Mouse (Mus musculus) liver, embryonic 16.5 days (tissue): Measurements from ENCODE around the gene Wnt2. TPM values are rescaled to one million over a fixed set of nuclear protein-coding genes. Genes with fewer than 3 reads are reported as not detected.
A peak's percentile ranks its signal among the peaks of the same experiment; 100 is the strongest.

Source experiments
- ATAC-seq: fragments of 200-750 bp; cut with Nextera tagmentation; 2 replicates; pipeline ENCODE4 v1.8.0; 2017; ENCODE audit warnings: low read depth, mild to moderate bottlenecking, moderate number of reproducible peaks, moderate library complexity
- H3K27ac ChIP-seq: fragments of 300-500 bp; sonication (generic); 2 replicates; pipeline ENCODE4 v1.5.1; 2014; ENCODE audit warnings: mild to moderate bottlenecking, low read length
- H3K27me3 ChIP-seq: fragments of 300-500 bp; sonication (generic); 2 replicates; pipeline ENCODE4 v1.6.1; 2014; ENCODE audit warnings: low read depth, low read length, mixed read lengths; ENCODE audit not compliant: control insufficient read depth, insufficient read depth
- H3K36me3 ChIP-seq: fragments of 300-500 bp; sonication (generic); 2 replicates; pipeline ENCODE4 v1.6.1; 2014; ENCODE audit warnings: mild to moderate bottlenecking; ENCODE audit not compliant: control insufficient read depth, insufficient read depth
- H3K4me1 ChIP-seq: fragments of 300-500 bp; sonication (generic); 2 replicates; pipeline ENCODE4 v1.6.1; 2014; ENCODE audit warnings: low read depth, low read length, mixed read lengths; ENCODE audit not compliant: control insufficient read depth
- H3K4me2 ChIP-seq: fragments of 300-500 bp; sonication (generic); 2 replicates; pipeline ENCODE4 v1.6.1; 2014; ENCODE audit warnings: low read depth, low read length, mixed read lengths
- H3K4me3 ChIP-seq: fragments of 300-500 bp; sonication (generic); 2 replicates; pipeline ENCODE4 v1.5.1; 2014; ENCODE audit warnings: low read depth, mild to moderate bottlenecking, low read length
- H3K9ac ChIP-seq: fragments of 300-500 bp; sonication (generic); 2 replicates; pipeline ENCODE4 v1.6.1; 2014; ENCODE audit warnings: low read depth, low read length
- H3K9me3 ChIP-seq: fragments of 300-500 bp; sonication (generic); replicated peaks from 2 replicates; pipeline ENCODE4 v1.6.1; 2016; ENCODE audit warnings: low read length; ENCODE audit not compliant: control insufficient read depth
- WGBS: fragments of 180-500 bp; shearing (Covaris S2); extraction: QIAGEN DNeasy Blood & Tissue Kit; methylation state at CpG from one replicate; pipeline ENCODE4 v1.1.7; 2014; ENCODE audit not compliant: insufficient replicate concordance; 5-methylcytosine and 5-hydroxymethylcytosine counted together
- polyA plus RNA-seq: library from polyadenylated mRNA; unstranded; fragments of >200 nt; fragmentation: Nextera tagmentation; extraction: Ambion mirVana; gene quantifications from 2 replicates; pipeline ENCODE4 v1.2.1, GENCODE M21; 2015

The Wnt2 gene
- polyA plus RNA-seq, 1 experiment from 2014 or later: 2.1 TPM

DNA sequence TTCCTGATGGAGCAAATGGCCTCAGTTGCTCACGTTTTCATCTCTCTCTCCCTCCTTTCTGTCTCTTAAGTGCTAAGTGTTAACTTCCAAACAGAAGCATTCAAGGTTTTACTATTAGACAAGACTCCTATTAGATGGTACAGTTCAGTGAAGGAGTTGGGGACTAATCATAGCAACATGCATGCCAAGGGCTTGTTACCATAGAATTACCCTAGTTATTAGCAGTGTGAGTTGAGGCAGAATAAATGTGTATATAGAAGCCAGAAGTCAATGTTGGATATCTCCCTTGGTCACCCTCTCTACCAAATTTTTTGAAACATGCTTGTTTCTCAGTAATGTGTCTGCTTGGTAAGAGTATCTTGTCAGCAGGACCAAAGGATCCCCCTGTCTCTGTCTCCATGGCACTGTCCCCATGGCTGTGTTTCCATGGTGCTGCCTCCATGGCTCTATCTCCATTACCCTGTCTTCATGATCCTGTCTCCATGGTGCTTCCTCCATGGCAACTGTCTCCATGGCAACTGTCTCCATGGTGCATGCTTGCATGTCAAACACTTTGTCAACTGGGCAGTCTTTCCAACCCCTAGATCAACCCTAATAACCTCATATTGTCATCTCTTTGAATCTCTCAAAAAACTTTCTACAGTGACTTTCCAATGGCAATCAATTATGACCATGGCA is 61.8 kb downstream of the Wnt2 start:
- ATAC-seq: no peak
- Histone ChIP-seq H3K4me2 (no peak overlapping the region), H3K9ac (no peak overlapping the region), H3K27me3 (no peaks in the 10 kb centered on the region), H3K4me3 (no peak overlapping the region), H3K9me3 (no peaks in the 10 kb centered on the region), H3K36me3 (no peaks in the 10 kb centered on the region), H3K4me1 (no peaks in the 10 kb centered on the region), H3K27ac (no peak overlapping the region)
- WGBS: 53% methylated on average over 1 of the region's 1 CpGs

DNA sequence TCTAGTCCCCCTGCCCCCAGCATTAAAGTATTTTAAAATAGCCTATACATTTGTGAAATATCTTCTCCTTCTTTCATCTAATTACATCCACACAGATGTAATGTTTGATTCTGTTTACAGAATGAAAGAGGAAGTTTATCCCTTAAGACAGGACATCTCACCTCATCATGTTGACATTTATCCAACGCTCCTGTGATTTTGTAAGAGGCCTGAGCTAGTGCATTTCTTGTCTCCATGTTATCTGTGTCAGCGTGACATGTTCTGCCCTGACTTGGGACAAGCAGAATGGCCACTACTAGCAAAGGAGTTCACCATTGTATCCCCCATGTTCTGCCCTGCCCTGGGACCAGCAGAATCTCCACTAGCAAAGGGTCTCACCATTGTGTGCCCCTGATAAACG is 66.9 kb downstream of the Wnt2 start:
- 63% methylated on average over 3 of the region's 3 CpGs for WGBS
- Histone ChIP-seq H3K9me3 (no peaks in the 10 kb centered on the region), H3K27ac (no peak overlapping the region), H3K4me1 (no peaks in the 10 kb centered on the region), H3K27me3 (no peaks in the 10 kb centered on the region), H3K4me2 (no peak overlapping the region), H3K9ac (no peak overlapping the region), H3K4me3 (no peak overlapping the region), H3K36me3 (no peaks in the 10 kb centered on the region)
- ATAC-seq: no peak

DNA sequence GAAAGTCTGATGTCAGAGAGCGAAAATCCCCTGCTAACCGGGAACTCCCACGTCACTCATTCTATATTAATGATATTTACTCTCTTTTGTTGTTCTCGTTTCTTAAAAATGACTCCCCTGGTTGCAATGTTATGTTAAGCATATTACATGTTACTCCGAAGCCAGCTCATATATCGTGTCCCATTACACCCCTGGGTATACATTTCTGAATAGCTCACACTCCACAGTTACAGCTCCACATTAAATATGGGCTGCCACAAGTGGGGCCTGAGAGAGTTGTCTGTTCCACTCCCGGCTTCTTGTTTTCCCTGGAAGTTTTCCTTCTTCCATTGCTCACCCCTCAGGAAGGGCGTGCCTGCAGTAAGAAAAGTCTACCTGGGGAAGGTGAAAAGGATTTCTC is 78.6 kb downstream of the Wnt2 start:
- 72% methylated on average over 8 of the region's 8 CpGs for WGBS
- H3K4me3 ChIP-seq: no peak overlapping the region
- no peak for ATAC-seq

DNA sequence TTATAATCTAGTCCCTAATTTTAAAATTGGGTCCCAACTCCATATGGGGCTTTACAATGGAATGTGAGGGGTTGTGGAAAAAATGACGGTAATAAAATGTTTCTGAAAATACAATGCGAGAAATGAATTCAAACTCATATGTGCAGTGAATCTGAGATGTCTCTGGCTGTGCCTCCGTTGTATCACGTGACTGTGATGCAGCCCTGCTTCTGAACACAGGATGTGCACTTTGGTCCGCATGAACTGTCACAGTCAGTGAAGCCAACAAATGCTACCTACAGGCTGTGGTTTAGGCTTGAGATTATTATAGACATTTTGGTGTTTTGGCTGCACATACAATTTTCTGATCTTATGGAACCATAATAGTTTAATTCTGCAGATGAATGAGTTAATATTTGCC is 81.3 kb downstream of the Wnt2 start:
- H3K4me2 ChIP-seq: no peak overlapping the region
- H3K27ac ChIP-seq: no peak overlapping the region
- no peaks in the 10 kb centered on the region for H3K9me3 ChIP-seq
- H3K4me1 ChIP-seq: no peaks in the 10 kb centered on the region
- H3K9ac ChIP-seq: no peak overlapping the region
- ATAC-seq: no peak
- H3K4me3 ChIP-seq: no peak overlapping the region
- H3K27me3 ChIP-seq: no peaks in the 10 kb centered on the region
- no peaks in the 10 kb centered on the region for H3K36me3 ChIP-seq
- 62% methylated on average over 5 of the region's 5 CpGs for WGBS

More for the DNA sequence above, 78.6 kb downstream of the Wnt2 start:
- Histone ChIP-seq H3K4me2 (no peak overlapping the region), H3K27me3 (no peaks in the 10 kb centered on the region), H3K9me3 (no peaks in the 10 kb centered on the region), H3K4me1 (no peaks in the 10 kb centered on the region), H3K9ac (no peak overlapping the region), H3K36me3 (no peaks in the 10 kb centered on the region), H3K27ac (no peak overlapping the region)

DNA sequence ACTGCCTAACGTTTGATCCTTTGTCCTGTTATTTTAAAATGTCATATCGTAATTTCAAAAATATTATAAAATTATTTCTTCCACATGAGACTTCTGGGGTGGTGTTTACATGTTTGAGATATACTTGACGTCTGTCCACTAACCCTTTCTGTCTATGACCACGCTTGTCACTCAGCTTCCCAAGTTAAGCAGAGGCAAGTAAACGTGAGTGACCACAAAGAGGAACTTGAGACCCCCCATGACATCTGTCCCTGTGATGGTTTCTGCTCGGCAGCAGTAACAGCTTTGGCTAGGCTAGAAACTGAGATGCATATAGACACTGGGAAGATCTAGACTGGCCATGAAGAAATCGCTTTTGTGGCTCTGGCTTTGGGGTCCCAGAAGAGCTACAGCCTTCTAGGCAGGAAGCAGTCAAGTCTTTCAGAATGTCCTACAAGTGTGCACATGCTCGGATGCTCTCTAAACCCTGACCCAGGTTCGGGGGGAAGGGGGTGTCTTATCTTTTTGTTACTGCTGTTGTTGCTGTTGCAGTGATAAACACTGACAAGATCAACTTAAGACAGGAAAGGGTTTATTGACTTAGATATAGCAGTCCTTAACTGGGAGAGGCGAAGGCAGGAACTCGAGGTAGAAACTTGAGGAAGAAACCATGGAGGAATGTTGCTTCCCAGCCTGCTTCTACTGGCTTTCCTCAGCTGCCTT is 83.1 kb downstream of the Wnt2 start:
- H3K9ac ChIP-seq: no peak overlapping the region
- H3K4me3 ChIP-seq: no peak overlapping the region
- H3K36me3 ChIP-seq: no peaks in the 10 kb centered on the region
- no peaks in the 10 kb centered on the region for H3K27me3 ChIP-seq
- 18% methylated on average over 11 of the region's 11 CpGs for WGBS
- ATAC-seq: no peak
- H3K4me2 ChIP-seq: no peak overlapping the region
- no peaks in the 10 kb centered on the region for H3K4me1 ChIP-seq
- H3K27ac ChIP-seq: no peak overlapping the region
- H3K9me3 ChIP-seq: no peaks in the 10 kb centered on the region

DNA sequence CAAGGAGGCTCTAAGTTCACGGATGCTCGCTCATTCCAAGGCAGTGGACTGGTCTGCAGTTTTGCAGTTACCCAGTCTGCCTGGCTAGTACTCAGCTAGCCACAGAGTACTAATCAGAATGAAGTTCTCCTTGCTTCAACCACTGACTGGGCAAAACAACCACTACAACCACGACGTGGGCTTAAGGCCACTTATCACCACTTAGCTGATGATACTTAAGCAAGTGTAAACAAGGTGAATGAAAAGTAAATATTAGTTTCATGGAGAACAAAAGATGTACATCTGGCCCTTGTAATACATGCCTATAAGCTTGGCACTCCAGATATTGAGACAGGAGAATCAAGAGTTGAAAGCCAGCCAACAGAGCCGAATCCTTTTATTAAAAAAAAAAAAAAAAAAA is 83.9 kb downstream of the Wnt2 start:
- WGBS: 40% methylated on average over 5 of the region's 5 CpGs

DNA sequence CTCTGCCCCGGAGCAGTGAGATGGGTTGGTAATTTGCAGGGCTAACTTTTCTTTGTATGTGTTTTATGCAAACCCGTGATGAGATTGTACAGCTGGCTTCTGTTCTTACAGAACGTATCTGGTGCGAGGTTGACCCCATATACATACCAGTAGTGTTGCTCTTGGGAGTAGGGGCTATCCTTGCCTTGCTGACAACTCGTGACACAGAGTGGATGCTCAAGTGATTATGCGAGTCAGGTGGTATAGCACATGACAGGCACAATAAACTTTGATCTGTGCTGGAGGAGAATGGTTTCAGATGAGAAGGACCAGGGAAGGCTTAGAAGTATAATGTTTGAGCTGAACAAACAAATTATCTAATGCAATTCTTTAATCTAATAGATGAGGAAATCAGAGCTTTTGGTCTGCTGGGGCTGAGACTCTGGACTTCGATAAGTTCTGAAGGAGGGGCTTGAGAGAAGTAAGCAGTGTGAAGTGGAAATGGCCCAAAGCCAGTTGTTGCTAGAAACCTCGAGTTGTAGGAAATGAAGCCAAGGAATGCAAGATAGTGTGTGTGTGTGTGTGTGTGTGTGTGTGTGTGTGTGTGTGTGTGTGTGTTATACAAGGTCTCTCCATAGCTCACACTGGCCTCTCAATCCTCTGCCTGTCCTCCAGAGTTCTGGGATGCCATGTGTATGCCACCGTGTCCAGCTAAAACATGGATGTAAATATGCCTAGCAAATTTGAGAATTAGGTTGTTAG is 86.3 kb downstream of the Wnt2 start:
- Histone ChIP-seq H3K27ac (no peak overlapping the region), H3K9me3 (no peaks in the 10 kb centered on the region)
- ATAC-seq: no peak

More for the DNA sequence above, 83.9 kb downstream of the Wnt2 start:
- no peak overlapping the region for H3K27ac ChIP-seq
- no peak overlapping the region for H3K4me2 ChIP-seq
- no peaks in the 10 kb centered on the region for H3K4me1 ChIP-seq
- no peak overlapping the region for H3K4me3 ChIP-seq
- no peaks in the 10 kb centered on the region for H3K27me3 ChIP-seq
- no peaks in the 10 kb centered on the region for H3K36me3 ChIP-seq
- no peaks in the 10 kb centered on the region for H3K9me3 ChIP-seq
- H3K9ac ChIP-seq: no peak overlapping the region
- ATAC-seq: no peak

DNA sequence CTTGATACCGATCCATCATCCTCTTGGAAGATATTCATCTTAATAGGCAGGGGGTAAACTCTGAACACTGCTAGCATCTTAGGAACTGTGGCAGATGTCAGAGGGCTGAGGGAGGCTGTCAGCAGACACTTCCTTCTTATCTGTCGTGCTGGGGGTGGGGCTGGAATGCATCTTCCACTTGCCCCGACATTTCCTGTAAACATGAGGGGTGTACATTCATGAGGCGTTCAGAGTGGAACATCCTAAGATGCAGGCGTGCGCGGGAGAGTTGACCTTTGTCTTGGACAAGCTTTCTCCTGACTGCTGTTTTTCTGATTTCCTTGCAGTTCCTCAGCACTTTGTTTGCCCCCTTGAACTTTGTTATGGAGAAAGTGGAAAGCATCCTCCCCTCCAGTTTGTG is 88.0 kb downstream of the Wnt2 start:
- 45% methylated on average over 7 of the region's 7 CpGs for WGBS
- Histone ChIP-seq H3K27ac (no peak overlapping the region), H3K27me3 (no peaks in the 10 kb centered on the region), H3K36me3 (no peaks in the 10 kb centered on the region), H3K4me1 (peaks cover 3% of the 10 kb centered on the region; the same call in 1 of the 2 replicates), H3K4me3 (no peak overlapping the region), H3K9me3 (no peaks in the 10 kb centered on the region), H3K9ac (no peak overlapping the region), H3K4me2 (no peak overlapping the region)
- peak; percentile 49 for ATAC-seq

More for the DNA sequence above, 86.3 kb downstream of the Wnt2 start:
- Histone ChIP-seq H3K27me3 (no peaks in the 10 kb centered on the region), H3K36me3 (no peaks in the 10 kb centered on the region), H3K4me2 (no peak overlapping the region), H3K4me3 (no peak overlapping the region), H3K9ac (no peak overlapping the region), H3K4me1 (no peaks in the 10 kb centered on the region)
- 61% methylated on average over 9 of the region's 9 CpGs for WGBS

DNA sequence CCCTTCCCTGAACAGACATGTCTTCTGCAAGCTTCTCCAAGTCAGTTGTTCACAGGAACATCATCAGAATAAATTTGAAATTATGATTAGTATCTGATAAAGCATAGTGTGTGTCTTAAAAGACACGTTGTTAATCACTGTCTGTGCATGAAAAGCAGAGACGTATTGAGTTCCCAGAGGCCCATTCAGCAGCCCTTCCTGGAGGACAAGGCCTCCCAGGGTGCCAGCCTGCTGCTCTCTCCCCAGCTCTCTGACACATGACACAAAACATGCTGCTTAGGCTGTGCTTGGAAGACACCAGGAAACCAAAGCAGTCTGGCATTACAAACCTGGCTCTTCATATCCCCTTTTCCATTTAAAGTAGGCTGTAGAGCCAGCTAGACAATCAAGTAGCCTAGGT is 88.5 kb downstream of the Wnt2 start:
- H3K9ac ChIP-seq: no peak overlapping the region
- 54% methylated on average over 2 of the region's 2 CpGs for WGBS
- no peak overlapping the region for H3K27ac ChIP-seq
- no peaks in the 10 kb centered on the region for H3K36me3 ChIP-seq
- no peaks in the 10 kb centered on the region for H3K27me3 ChIP-seq
- no peaks in the 10 kb centered on the region for H3K9me3 ChIP-seq
- H3K4me2 ChIP-seq: no peak overlapping the region
- no peak overlapping the region for H3K4me3 ChIP-seq
- ATAC-seq: no peak
- peaks cover 3% of the 10 kb centered on the region; the same call in 1 of the 2 replicates for H3K4me1 ChIP-seq
